Mouse (Mus musculus): ENCODE data around the gene Gm20854. TPM values are rescaled to one million over a fixed set of nuclear protein-coding genes. Genes with fewer than 3 reads are reported as not detected.
"Not testable (repeated sequence)": the region's sequence is repeated elsewhere in the genome, so short reads cannot be mapped to it uniquely, and the experiment has no call there.

The Gm20854 gene
- not detected in 2 replicates for total RNA-seq (2017)

- not testable (repeated sequence) for ATAC-seq (replicated peaks in 1 of 2; ENCODE audit: insufficient read depth in 1 of 2, low FRiP score in 2 of 2, low TSS enrichment in 1 of 2, low read depth in 1 of 2, poor library complexity in 2 of 2, severe bottlenecking in 2 of 2)
These were observed at the start of gene Gm20854 for GRCm38 (mm10) chrY:85530808-85531207. Gene Gm20854 (minus strand): TSS chrY:85530908.
